Mouse (Mus musculus) brain, embryonic 14.5 days (tissue): ENCODE results near the gene Cacna2d3.

Source experiments
- CTCF ChIP-seq: fragments of 200-500 bp; IDR thresholded peaks from 2 replicates; pipeline ENCODE4 v1.5.1; 2012; ENCODE audit warnings: inconsistent platforms, mild to moderate bottlenecking, moderate library complexity, borderline replicate concordance; ENCODE audit not compliant: insufficient read depth, insufficient read length; ENCODE audit errors: extremely low read depth
- POLR2A ChIP-seq: fragments of 200-500 bp; IDR thresholded peaks from 2 replicates; pipeline ENCODE4 v1.6.1; 2012; ENCODE audit warnings: mild to moderate bottlenecking, inconsistent platforms, borderline replicate concordance; ENCODE audit not compliant: poor library complexity, insufficient read depth, insufficient read length, severe bottlenecking; ENCODE audit errors: extremely low read depth

GRCm38 (mm10) chr14:29366911-29367310 lies 354.8 kb downstream of the Cacna2d3 start:
- TF ChIP-seq CTCF (no peak), POLR2A (no peak)
